Mouse (Mus musculus): ENCODE data around the gene Reps2.

Reps2 gene

GRCm38 (mm10) chrX:162643091-162643788 lies at the start of gene Reps2:
TSS of gene Reps2 (minus strand) at chrX:162643649.
- DNase-seq (ENCODE audit: low spot score) = no peak

- no peak for DNase-seq (ENCODE audit: low spot score)
These were observed 47.8 kb upstream of the Reps2 start for GRCm38 (mm10) chrX:162691272-162691671.

GRCm38 (mm10) chrX:162685394-162685793 lies 41.9 kb upstream of the Reps2 start:
- no peak for DNase-seq (ENCODE audit: low spot score)

GRCm38 (mm10) chrX:162679506-162679905 lies 36.1 kb upstream of the Reps2 start:
- DNase-seq (ENCODE audit: low spot score) = no peak

- no peak for DNase-seq (ENCODE audit: low spot score)
These were observed 35.4 kb upstream of the Reps2 start for GRCm38 (mm10) chrX:162678820-162679219.

GRCm38 (mm10) chrX:162666166-162666565 lies 22.7 kb upstream of the Reps2 start:
- no peak for DNase-seq (ENCODE audit: low spot score)

- DNase-seq (ENCODE audit: low spot score) = no peak
These were observed 16.7 kb upstream of the Reps2 start for GRCm38 (mm10) chrX:162660182-162660581.

GRCm38 (mm10) chrX:162653518-162653917 lies 10.1 kb upstream of the Reps2 start:
- no peak for DNase-seq (ENCODE audit: low spot score)

- DNase-seq (ENCODE audit: low spot score) = no peak
These were observed 9.0 kb upstream of the Reps2 start for GRCm38 (mm10) chrX:162652445-162652844.

GRCm38 (mm10) chrX:162651125-162651524 lies 7.7 kb upstream of the Reps2 start:
- DNase-seq (ENCODE audit: low spot score) = no peak

- no peak for DNase-seq (ENCODE audit: low spot score)
These were observed 292 bp upstream of the Reps2 start for GRCm38 (mm10) chrX:162643789-162644092.

GRCm38 (mm10) chrX:162642402-162643090 lies 903 bp downstream of the Reps2 start:
- DNase-seq (ENCODE audit: low spot score) = no peak

- no peak for DNase-seq (ENCODE audit: low spot score)
These were observed 1.7 kb downstream of the Reps2 start for GRCm38 (mm10) chrX:162641764-162642163.

- DNase-seq (ENCODE audit: low spot score) = no peak
These were observed 8.3 kb downstream of the Reps2 start for GRCm38 (mm10) chrX:162635159-162635558.

- no peak for DNase-seq (ENCODE audit: low spot score)
These were observed 21.4 kb downstream of the Reps2 start for GRCm38 (mm10) chrX:162622091-162622437.

GRCm38 (mm10) chrX:162621194-162622090 lies 22.0 kb downstream of the Reps2 start:
- DNase-seq (ENCODE audit: low spot score) = no peak

GRCm38 (mm10) chrX:162619705-162620104 lies 23.7 kb downstream of the Reps2 start:
- no peak for DNase-seq (ENCODE audit: low spot score)

GRCm38 (mm10) chrX:162618547-162618946 lies 24.9 kb downstream of the Reps2 start:
- DNase-seq (ENCODE audit: low spot score) = no peak

- no peak for DNase-seq (ENCODE audit: low spot score)
These were observed 37.3 kb downstream of the Reps2 start for GRCm38 (mm10) chrX:162606113-162606512.

- DNase-seq (ENCODE audit: low spot score) = no peak
These were observed 43.8 kb downstream of the Reps2 start for GRCm38 (mm10) chrX:162599666-162600065.

- DNase-seq (ENCODE audit: low spot score) = no peak
These were observed 52.2 kb downstream of the Reps2 start for GRCm38 (mm10) chrX:162591005-162591801.

- DNase-seq (ENCODE audit: low spot score) = no peak
These were observed 53.2 kb downstream of the Reps2 start for GRCm38 (mm10) chrX:162590145-162590790.

Measured in adipocyte (in vitro differentiated cells).